Mouse (Mus musculus): ENCODE data around the gene Hdac7.
"Not testable (repeated sequence)": the region's sequence is repeated elsewhere in the genome, so short reads cannot be mapped to it uniquely, and the experiment has no call there.

The Hdac7 gene

GRCm38 (mm10) chr15:97844037-97845034 is at the start of gene Hdac7:
TSS of gene Hdac7 (minus strand) at chr15:97844502.
- peak; percentile 88 to 91 for DNase-seq

- no peak for DNase-seq
Measured at GRCm38 (mm10) chr15:97892506-97892905, 48.2 kb upstream of the Hdac7 start.

- no peak for DNase-seq
Measured at GRCm38 (mm10) chr15:97890450-97890849, 46.1 kb upstream of the Hdac7 start.

- DNase-seq: no peak
Measured at GRCm38 (mm10) chr15:97890017-97890416, 45.7 kb upstream of the Hdac7 start.

- no peak for DNase-seq
Measured at GRCm38 (mm10) chr15:97887541-97888016, 43.3 kb upstream of the Hdac7 start.

GRCm38 (mm10) chr15:97881423-97881822 is 37.1 kb upstream of the Hdac7 start:
- no peak for DNase-seq

- no peak for DNase-seq
Measured at GRCm38 (mm10) chr15:97880441-97880840, 36.1 kb upstream of the Hdac7 start.

- DNase-seq: no peak
Measured at GRCm38 (mm10) chr15:97878696-97879328, 34.5 kb upstream of the Hdac7 start.

- DNase-seq: no peak
Measured at GRCm38 (mm10) chr15:97875784-97876183, 31.5 kb upstream of the Hdac7 start.

GRCm38 (mm10) chr15:97873717-97874116 is 29.4 kb upstream of the Hdac7 start:
- no peak for DNase-seq

GRCm38 (mm10) chr15:97872161-97872560 is 27.9 kb upstream of the Hdac7 start:
- no peak for DNase-seq

GRCm38 (mm10) chr15:97871055-97872030 is 27.0 kb upstream of the Hdac7 start:
- no peak for DNase-seq

- not testable (repeated sequence) for DNase-seq
Measured at GRCm38 (mm10) chr15:97870116-97870515, 25.8 kb upstream of the Hdac7 start.

GRCm38 (mm10) chr15:97868985-97869384 is 24.7 kb upstream of the Hdac7 start:
- DNase-seq: no peak

- no peak for DNase-seq
Measured at GRCm38 (mm10) chr15:97865988-97866387, 21.7 kb upstream of the Hdac7 start.

- DNase-seq: no peak
Measured at GRCm38 (mm10) chr15:97865175-97865574, 20.9 kb upstream of the Hdac7 start.

- no peak for DNase-seq
Measured at GRCm38 (mm10) chr15:97864361-97865045, 20.2 kb upstream of the Hdac7 start.

GRCm38 (mm10) chr15:97863494-97863881 is 19.2 kb upstream of the Hdac7 start:
- DNase-seq: no peak

GRCm38 (mm10) chr15:97862881-97863493 is 18.7 kb upstream of the Hdac7 start:
- DNase-seq: no peak

- DNase-seq: no peak
Measured at GRCm38 (mm10) chr15:97860353-97860752, 16.1 kb upstream of the Hdac7 start.

GRCm38 (mm10) chr15:97858431-97858830 is 14.1 kb upstream of the Hdac7 start:
- DNase-seq: no peak
